Mouse (Mus musculus): ENCODE results near the gene Asb18.

- TF ChIP-seq ZNF384 (IDR thresholded peaks at IDR 0.05; ENCODE audit: low read depth, low read length), result no peak
- TF ChIP-seq MAFK (IDR thresholded peaks at IDR 0.05; ENCODE audit: insufficient read depth, low read depth, low read length), result no peak
- TF ChIP-seq ZC3H11A (IDR thresholded peaks at IDR 0.05; ENCODE audit: borderline replicate concordance, low read depth, low read length), result no peak; the same call in 1 of the 2 replicates
- TF ChIP-seq CHD2 (IDR thresholded peaks at IDR 0.05; ENCODE audit: low read depth, low read length), result no peak
- TF ChIP-seq HCFC1 (IDR thresholded peaks at IDR 0.05; ENCODE audit: borderline replicate concordance, insufficient read depth, low read length), result no peak
These were observed 90.8 kb downstream of the Asb18 start for GRCm38 (mm10) chr1:89923642-89924020.

All from ES-E14 (cell line).